14 mouse cellular contexts compared by ENCODE assay signal in genomic region chr11:24472617-24473367, GRCm38 (mm10).
"Had no signal": no experiment of that assay in that cellular context is flagged by ENCODE, and none has a peak within 500 bp of the region (broad histone marks: within the 10 kb centered on the region; RNA-seq: fewer than 3 reads in every experiment).

No protein-coding gene starts in this region.

- H3K36me3 ChIP-seq: limb, embryonic 10.5 days; liver, embryonic 12.5 days; midbrain, embryonic 15.5 days; neural tube, embryonic 12.5 days had no signal

- DNase-seq: kidney, adult 8-10 months; kidney, postnatal 10 days; lung, embryonic 14.5 days; lung, postnatal 14 days; right cerebral cortex, postnatal 14 days; thymus, postnatal 4 days had no signal

- H3K4me2 ChIP-seq: liver, embryonic 12.5 days; lung, embryonic 14.5 days; midbrain, embryonic 11.5 days; midbrain, embryonic 15.5 days; neural tube, embryonic 12.5 days had no signal

- ATAC-seq: liver, embryonic 12.5 days; midbrain, embryonic 15.5 days had no signal

- H3K9ac ChIP-seq: liver, embryonic 12.5 days; lung, embryonic 14.5 days; midbrain, embryonic 15.5 days; neural tube, embryonic 12.5 days had no signal

- H3K4me1 ChIP-seq: liver, embryonic 12.5 days; midbrain, embryonic 15.5 days; neural tube, embryonic 12.5 days had no signal

- H3K27me3 ChIP-seq: liver, embryonic 12.5 days; megakaryocyte, embryonic 14.5 days; midbrain, embryonic 15.5 days; neural tube, embryonic 12.5 days had no signal

- H3K9me3 ChIP-seq: limb, embryonic 10.5 days; liver, embryonic 12.5 days; megakaryocyte, embryonic 14.5 days; midbrain, embryonic 15.5 days; neural tube, embryonic 12.5 days had no signal

- H3K27ac ChIP-seq: left cerebral cortex, adult 2 months; limb, embryonic 10.5 days; liver, embryonic 12.5 days; macrophage; midbrain, embryonic 15.5 days; neural tube, embryonic 12.5 days had no signal

- H3K4me3 ChIP-seq: left cerebral cortex, adult 2 months; limb, embryonic 10.5 days; liver, embryonic 12.5 days; megakaryocyte, embryonic 14.5 days; midbrain, embryonic 15.5 days; neural tube, embryonic 12.5 days had no signal
